Mouse (Mus musculus) G1E (cell line): ENCODE measurements at regions not wholly inside any gene's neighbourhood (a gene's known extent, or its start where the extent isn't known, plus 50 kb on each side); places are given as distances from the start of the nearest gene placed in this dataset.

Source experiments
- CTCF ChIP-seq: IDR thresholded peaks from 2 replicates; pipeline ENCODE4 v1.5.1; 2012; ENCODE audit warnings: low read depth, low read length, inconsistent platforms, mixed read lengths
- GATA1 ChIP-seq: IDR thresholded peaks from 2 replicates; pipeline ENCODE4 v1.6.1; 2012; ENCODE audit warnings: borderline replicate concordance, low read length, inconsistent platforms, mixed read lengths
- GATA2 ChIP-seq: IDR thresholded peaks from 2 replicates; pipeline ENCODE4 v1.6.1; 2012; ENCODE audit warnings: low read depth, low read length, inconsistent platforms, borderline replicate concordance
- POLR2AphosphoS5 ChIP-seq: IDR thresholded peaks from 2 replicates; pipeline ENCODE4 v1.6.1; 2012; ENCODE audit warnings: low read depth, low read length, inconsistent platforms; ENCODE audit not compliant: insufficient replicate concordance
- TAL1 ChIP-seq: conservative IDR thresholded peaks from 2 replicates; pipeline ENCODE4 v1.6.1; 2012; ENCODE audit warnings: low read depth, low read length, inconsistent platforms, mixed read lengths

DNA sequence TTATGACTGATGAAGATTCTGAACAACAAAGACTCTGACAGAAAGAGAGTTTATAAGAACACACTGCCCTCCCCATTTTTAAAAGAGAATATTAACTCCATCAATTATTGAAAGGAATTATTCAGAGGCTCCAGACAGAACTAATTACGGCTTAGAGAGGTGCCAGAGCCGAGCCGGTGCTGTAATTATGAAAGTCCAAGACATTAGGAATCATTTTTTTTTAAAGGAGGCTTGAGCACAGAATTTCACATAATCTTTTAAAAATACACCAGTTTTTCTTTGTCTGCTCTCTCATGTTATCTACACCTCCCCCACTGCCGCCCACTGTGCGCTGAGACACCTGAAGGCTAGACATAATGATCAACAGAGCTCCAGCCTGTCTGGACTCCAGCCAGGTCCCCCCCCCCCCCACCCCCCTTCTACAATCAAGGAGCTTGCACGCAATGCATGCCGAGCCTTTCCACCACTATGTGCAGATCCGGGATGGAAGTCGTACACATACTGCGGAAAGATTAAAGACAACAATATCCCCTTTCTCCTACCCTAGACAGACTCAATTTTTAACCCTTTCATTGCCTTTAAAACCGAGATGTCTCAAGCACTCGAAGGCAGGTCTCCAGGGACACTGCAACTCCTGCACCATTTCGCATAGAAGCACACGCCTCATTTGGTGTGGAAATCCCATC, 275.4 kb downstream of the Ptprc start:
- TF ChIP-seq CTCF (no peak), GATA2 (no peak), TAL1 (no peak), GATA1 (no peak), POLR2AphosphoS5 (no peak)
